Mouse (Mus musculus): ENCODE measurements around the gene Gm43517.

Gene Gm43517

GRCm38 (mm10) chr12:49409833-49410232, 24.9 kb downstream of the Gm43517 start:
- DNase-seq (ENCODE audit: low read depth) = no peak

GRCm38 (mm10) chr12:49417963-49418362, 33.0 kb downstream of the Gm43517 start:
- DNase-seq (ENCODE audit: low read depth) = no peak

All from c-Kit-positive CD71-negative TER-119-negative erythroid progenitor cells, embryonic 14.5 days (primary cell).